Mouse (Mus musculus) gastrocnemius, postnatal 4 days (tissue): ENCODE results near the gene Zcchc24. TPM values are rescaled to one million over a fixed set of nuclear protein-coding genes. Genes with fewer than 3 reads are reported as not detected.

Experiments
- DNase-seq, 2 experiments: peaks; one replicate each; pipeline ENCODE4 v3.0.0; 2021 to 2022; ENCODE audit warnings: low spot score in 2 of 2, mixed read lengths in 2 of 2
- total RNA-seq, 2 experiments: library from RNA; stranded (reverse); gene quantifications; 2 replicates each; pipeline ENCODE4 v1.2.3; 2021

Zcchc24 gene
- total RNA-seq, 2 experiments from 2014 or later, result 90.0 to 97.4 TPM

GRCm38 (mm10) chr14:25720962-25721707 lies 47.7 kb downstream of the Zcchc24 start:
- no peak for DNase-seq

- no peak for DNase-seq
These were observed 49.5 kb downstream of the Zcchc24 start for GRCm38 (mm10) chr14:25719371-25719770.

- DNase-seq, result peak in 1 of 2 experiments; percentile 42
These were observed 50.4 kb downstream of the Zcchc24 start for GRCm38 (mm10) chr14:25718471-25718870.

DNA sequence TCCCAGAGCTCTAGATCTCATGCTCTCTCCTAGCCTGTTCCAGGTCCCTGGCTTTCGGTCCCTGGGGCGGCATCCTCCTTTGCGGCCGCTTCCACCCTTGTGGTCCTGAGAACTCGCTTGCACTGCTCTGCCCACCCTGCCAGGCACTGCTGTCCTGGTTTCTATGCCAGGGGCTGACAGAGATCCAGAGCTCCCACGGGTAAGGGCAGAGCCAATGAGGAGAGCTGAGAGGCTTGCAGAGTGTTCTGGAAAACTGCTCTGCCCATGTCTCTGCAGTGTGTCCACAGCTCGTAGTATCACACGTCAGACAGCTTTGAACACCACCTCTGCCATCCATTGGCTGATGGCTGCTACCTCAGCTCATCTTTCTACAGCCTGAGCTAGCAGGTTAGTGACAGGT lies 51.1 kb downstream of the Zcchc24 start:
- DNase-seq, result no peak

GRCm38 (mm10) chr14:25716528-25716927 lies 52.3 kb downstream of the Zcchc24 start:
- no peak for DNase-seq

- DNase-seq, result no peak
These were observed 55.4 kb downstream of the Zcchc24 start for GRCm38 (mm10) chr14:25713443-25713842.

DNA sequence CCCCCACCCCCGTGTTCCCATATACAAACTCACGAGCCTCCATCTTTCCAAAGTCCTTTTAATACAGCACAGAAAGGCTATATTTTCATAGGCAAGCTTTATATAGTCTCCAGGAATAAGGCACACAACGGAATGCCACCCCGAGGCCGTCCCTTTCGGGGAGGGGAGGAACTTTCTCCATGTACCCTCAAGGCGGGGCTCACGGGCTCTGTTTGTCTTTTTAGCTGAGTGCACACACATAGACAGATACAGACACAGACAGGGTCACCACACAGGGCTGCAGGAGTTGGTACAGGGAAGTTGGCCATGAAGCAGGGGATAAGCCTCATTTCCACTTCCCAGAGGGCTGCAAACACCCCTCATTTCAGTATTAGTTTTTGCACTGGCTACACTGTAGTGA lies 57.2 kb downstream of the Zcchc24 start:
- no peak for DNase-seq

GRCm38 (mm10) chr14:25711177-25711576 lies 57.7 kb downstream of the Zcchc24 start:
- no peak for DNase-seq

DNA sequence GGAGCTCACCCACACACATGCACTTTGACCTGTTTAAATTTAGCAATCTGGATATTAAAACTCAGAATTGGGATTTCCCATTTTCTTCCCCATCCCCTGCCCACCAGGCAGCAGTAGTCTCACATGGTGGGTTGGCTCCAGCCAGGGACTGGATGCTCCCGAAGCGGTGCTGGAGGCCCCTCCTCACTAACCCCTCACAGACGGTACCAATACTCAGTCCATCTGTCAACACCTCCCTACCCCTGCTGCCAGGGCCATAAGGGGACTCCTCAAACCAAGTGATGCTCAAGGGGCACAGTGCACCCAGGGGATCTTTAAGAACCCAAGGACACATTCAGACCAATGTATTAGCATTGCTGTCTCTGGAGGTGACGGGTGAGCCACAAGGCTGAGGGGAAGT lies 58.2 kb downstream of the Zcchc24 start:
- no peak for DNase-seq

- DNase-seq, result peak in 1 of 2 experiments; percentile 47
These were observed 58.8 kb downstream of the Zcchc24 start for GRCm38 (mm10) chr14:25710073-25710472.

- DNase-seq, result peak in 1 of 2 experiments; percentile 69
These were observed 59.9 kb downstream of the Zcchc24 start for GRCm38 (mm10) chr14:25708917-25709316.

DNA sequence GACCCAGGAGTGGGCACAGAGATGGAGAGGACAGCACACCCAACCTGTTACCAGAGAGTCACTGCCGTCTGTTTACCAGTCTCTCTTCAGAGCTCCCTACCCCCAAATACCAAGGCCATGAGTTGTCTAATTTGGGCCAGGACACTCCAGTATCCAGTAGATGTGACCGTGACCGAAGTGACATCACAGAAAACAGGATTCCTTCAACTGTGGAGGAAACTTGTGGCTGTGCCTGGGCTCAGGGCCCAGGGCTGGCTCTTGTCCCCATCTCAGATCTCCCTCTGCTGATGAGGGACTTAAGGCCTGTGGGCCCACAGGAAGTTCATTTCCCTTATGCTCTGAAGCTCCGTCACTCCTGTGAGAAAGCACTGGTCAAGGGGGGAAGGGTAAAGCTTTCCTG lies 60.4 kb downstream of the Zcchc24 start:
- peak; percentile 51 to 70 for DNase-seq

GRCm38 (mm10) chr14:25707691-25708181 lies 61.1 kb downstream of the Zcchc24 start:
- DNase-seq, result peak in 1 of 2 experiments; percentile 72

- DNase-seq, result no peak
These were observed 66.9 kb downstream of the Zcchc24 start for GRCm38 (mm10) chr14:25701986-25702385.

DNA sequence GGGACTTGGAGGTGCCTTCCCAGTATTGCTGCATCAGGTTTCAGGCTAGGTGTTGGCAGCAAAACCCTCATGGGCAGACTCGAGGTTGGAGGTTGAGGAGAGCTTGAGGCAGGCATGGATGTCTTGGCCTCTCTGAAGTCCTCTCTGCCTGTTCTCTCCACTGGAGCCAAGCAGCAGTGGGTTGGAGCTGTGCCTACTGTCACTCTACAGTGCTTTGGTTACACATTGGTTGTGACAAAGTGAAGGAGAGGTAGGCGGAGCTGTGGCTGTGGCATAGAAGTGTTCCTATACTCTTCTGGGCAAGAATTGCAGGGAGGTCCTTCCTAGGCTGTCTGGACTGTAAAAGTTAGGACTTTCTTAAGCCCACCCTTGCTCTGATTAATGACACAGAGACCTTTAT lies 72.5 kb downstream of the Zcchc24 start:
- DNase-seq, result no peak

- no peak for DNase-seq
These were observed 73.8 kb downstream of the Zcchc24 start for GRCm38 (mm10) chr14:25695059-25695458.

DNA sequence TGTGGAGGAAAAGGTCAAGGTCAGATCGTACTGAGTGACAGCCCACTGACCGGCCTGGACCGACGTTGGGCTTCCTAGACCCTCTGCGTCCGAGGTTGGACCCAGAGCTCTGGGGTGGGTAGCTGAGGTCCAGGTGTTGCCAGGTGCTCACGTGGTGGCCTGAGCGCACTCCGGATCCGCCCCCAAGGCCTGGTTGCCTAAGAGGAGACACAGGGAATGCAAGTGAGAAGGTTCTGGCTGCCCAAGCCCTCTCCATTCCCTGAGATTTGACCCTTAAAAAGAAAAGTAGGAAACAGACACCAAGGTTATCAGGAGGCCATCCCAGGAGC lies 74.3 kb downstream of the Zcchc24 start:
- no peak for DNase-seq

- peak; percentile 97 for DNase-seq
These were observed 74.8 kb downstream of the Zcchc24 start, which contains the start of gene Ppif for GRCm38 (mm10) chr14:25693888-25694568. TSS of gene Ppif (plus strand) at chr14:25694154.

DNA sequence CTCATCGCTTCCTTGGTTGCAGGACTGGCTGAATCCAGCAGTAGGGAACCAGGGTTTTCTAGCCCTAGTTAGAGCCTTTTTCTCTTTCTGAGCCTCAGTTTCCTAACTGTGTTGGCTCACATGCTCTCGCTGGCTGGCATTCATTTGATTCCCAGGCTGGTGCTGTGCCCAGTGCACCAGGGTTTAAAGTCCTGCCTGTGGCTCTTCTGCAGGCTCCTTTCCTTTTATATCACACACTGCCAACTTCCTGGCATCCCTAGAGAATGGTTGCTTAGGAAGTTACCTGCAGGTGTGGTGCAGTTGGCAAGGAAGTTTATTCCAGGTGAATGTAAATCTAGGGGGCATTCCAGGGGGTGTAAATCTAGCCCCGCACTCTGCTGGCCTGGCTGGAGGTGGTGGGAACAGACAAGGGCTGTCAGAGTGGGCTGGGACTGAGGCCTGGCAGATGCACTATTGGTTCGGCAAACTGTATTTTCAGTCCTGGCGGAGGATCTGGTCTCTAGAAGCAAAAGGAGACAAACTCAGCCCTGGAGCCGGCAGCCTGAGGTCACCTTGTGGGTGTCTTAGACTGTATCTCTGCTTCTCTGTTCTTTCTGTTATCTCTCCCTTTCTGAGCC lies 75.5 kb downstream of the Zcchc24 start:
- no peak for DNase-seq

GRCm38 (mm10) chr14:25686983-25687901 lies 81.6 kb downstream of the Zcchc24 start:
- DNase-seq, result no peak
